Mouse (Mus musculus): ENCODE results near the gene 4933415A04Rik.

GRCm38 (mm10) chr11:43632566-43632965 is 45.7 kb downstream of the 4933415A04Rik start:
- TF ChIP-seq POLR2A (IDR thresholded peaks at IDR 0.05; ENCODE audit: low read depth, low read length), result no peak
- no peak for TF ChIP-seq CTCF (IDR thresholded peaks at IDR 0.05; ENCODE audit: extremely low read depth, insufficient read depth, insufficient read length, insufficient replicate concordance)
